Mouse (Mus musculus): ENCODE results near the gene Sspn.

Gene Sspn

GRCm38 (mm10) chr6:145931341-145931740 lies at the start of gene Sspn:
Gene Sspn, plus strand, starts transcription at chr6:145931641.
- no peak for DNase-seq (ENCODE audit: low read depth, low spot score)

GRCm38 (mm10) chr6:145883010-145883409 lies 48.4 kb upstream of the Sspn start:
- no peak for DNase-seq (ENCODE audit: low read depth, low spot score)

- no peak for DNase-seq (ENCODE audit: low read depth, low spot score)
These were observed 47.8 kb upstream of the Sspn start for GRCm38 (mm10) chr6:145883668-145884067.

- DNase-seq (ENCODE audit: low read depth, low spot score), result no peak
These were observed 46.4 kb upstream of the Sspn start for GRCm38 (mm10) chr6:145885069-145885468.

GRCm38 (mm10) chr6:145886277-145886676 lies 45.2 kb upstream of the Sspn start:
- no peak for DNase-seq (ENCODE audit: low read depth, low spot score)

GRCm38 (mm10) chr6:145887719-145888118 lies 43.7 kb upstream of the Sspn start:
- no peak for DNase-seq (ENCODE audit: low read depth, low spot score)

GRCm38 (mm10) chr6:145891951-145892350 lies 39.5 kb upstream of the Sspn start:
- no peak for DNase-seq (ENCODE audit: low read depth, low spot score)

GRCm38 (mm10) chr6:145892381-145893265 lies 38.8 kb upstream of the Sspn start:
- no peak for DNase-seq (ENCODE audit: low read depth, low spot score)

GRCm38 (mm10) chr6:145893366-145894021 lies 37.9 kb upstream of the Sspn start:
- DNase-seq (ENCODE audit: low read depth, low spot score), result no peak

- DNase-seq (ENCODE audit: low read depth, low spot score), result no peak
These were observed 36.6 kb upstream of the Sspn start for GRCm38 (mm10) chr6:145894669-145895342.

GRCm38 (mm10) chr6:145904169-145904568 lies 27.3 kb upstream of the Sspn start:
- DNase-seq (ENCODE audit: low read depth, low spot score), result no peak

- no peak for DNase-seq (ENCODE audit: low read depth, low spot score)
These were observed 26.8 kb upstream of the Sspn start for GRCm38 (mm10) chr6:145904616-145905015.

GRCm38 (mm10) chr6:145906096-145906890 lies 25.1 kb upstream of the Sspn start:
- DNase-seq (ENCODE audit: low read depth, low spot score), result no peak

GRCm38 (mm10) chr6:145909943-145910342 lies 21.5 kb upstream of the Sspn start:
- DNase-seq (ENCODE audit: low read depth, low spot score), result no peak

- DNase-seq (ENCODE audit: low read depth, low spot score), result no peak
These were observed 20.7 kb upstream of the Sspn start for GRCm38 (mm10) chr6:145910469-145911426.

GRCm38 (mm10) chr6:145912232-145912631 lies 19.2 kb upstream of the Sspn start:
- DNase-seq (ENCODE audit: low read depth, low spot score), result no peak

- DNase-seq (ENCODE audit: low read depth, low spot score), result no peak
These were observed 16.0 kb upstream of the Sspn start for GRCm38 (mm10) chr6:145915435-145915834.

GRCm38 (mm10) chr6:145916401-145916800 lies 15.0 kb upstream of the Sspn start:
- no peak for DNase-seq (ENCODE audit: low read depth, low spot score)

GRCm38 (mm10) chr6:145918236-145918635 lies 13.2 kb upstream of the Sspn start:
- DNase-seq (ENCODE audit: low read depth, low spot score), result no peak

GRCm38 (mm10) chr6:145923594-145923993 lies 7.8 kb upstream of the Sspn start:
- no peak for DNase-seq (ENCODE audit: low read depth, low spot score)

Data from WW6 (cell line).